Mouse (Mus musculus): ENCODE measurements at regions not wholly inside any gene's neighbourhood (a gene's known extent, or its start where the extent isn't known, plus 50 kb on each side); places are given as distances from the start of the nearest gene placed in this dataset.

DNA sequence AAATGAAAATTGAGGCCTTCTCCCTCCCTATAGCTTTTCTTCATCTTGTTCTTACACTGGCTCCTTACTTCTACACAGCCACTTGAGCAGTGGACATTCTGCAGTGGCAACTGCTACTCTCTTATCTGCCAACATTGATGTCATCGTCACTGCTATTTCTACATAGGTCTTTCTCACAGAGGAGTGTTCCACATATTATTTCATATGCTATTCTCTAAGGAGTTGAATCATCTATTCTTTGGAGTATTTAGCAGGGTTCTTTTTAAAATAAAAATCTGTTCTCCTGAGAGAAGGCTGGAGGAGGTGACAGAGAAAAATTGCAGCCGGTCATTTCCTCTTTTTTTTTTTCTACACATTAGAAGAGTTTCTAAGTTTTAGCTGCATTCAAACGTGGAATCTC is 290.1 kb downstream of the Lmx1a start:
- Histone ChIP-seq H3K4me3 (replicated peaks; ENCODE audit: low read depth, low read length) (no peak overlapping the region), H3K4me2 (ENCODE audit: low read length) (no peak overlapping the region), H3K9ac (ENCODE audit: low read depth, low read length) (no peak overlapping the region), H3K36me3 (ENCODE audit: insufficient read depth, low read length) (no peaks in the 10 kb centered on the region), H3K27me3 (ENCODE audit: insufficient read depth, low read length) (no peaks in the 10 kb centered on the region), H3K9me3 (replicated peaks; ENCODE audit: low read length) (no peaks in the 10 kb centered on the region), H3K4me1 (replicated peaks; ENCODE audit: insufficient read depth, low read length) (no peaks in the 10 kb centered on the region), H3K27ac (no peak overlapping the region)
- 71% methylated on average over 3 of the region's 3 CpGs for WGBS
- ATAC-seq (replicated peaks; ENCODE audit: low FRiP score, low read depth) (no peak), DNase-seq (ENCODE audit: low spot score) (no peak)
- TF ChIP-seq CTCF (IDR thresholded peaks at IDR 0.05; ENCODE audit: low read depth): no peak

DNA sequence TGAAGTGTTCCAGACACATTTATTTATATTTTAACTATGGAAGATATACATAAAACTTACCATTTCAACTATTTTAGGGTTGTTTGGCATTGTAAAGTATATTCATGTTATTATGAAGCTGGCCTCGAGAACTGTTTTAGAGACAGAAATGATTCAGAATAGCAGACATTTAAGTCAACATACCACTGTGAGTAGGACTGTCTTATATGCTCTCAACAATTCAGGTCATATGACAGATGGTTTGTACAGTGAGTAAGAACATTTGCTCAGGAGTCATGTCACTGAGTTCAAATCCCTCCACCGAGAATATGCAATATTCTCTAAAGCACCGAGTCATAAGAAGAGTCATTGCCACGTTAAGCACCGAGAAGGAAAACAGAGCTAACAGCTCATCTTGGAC is 290.6 kb downstream of the Lmx1a start:
- H3K27ac ChIP-seq: no peak overlapping the region
- H3K4me3 ChIP-seq (replicated peaks; ENCODE audit: low read depth, low read length): no peak overlapping the region
- H3K9ac ChIP-seq (ENCODE audit: low read depth, low read length): no peak overlapping the region
- no peak for TF ChIP-seq CTCF (IDR thresholded peaks at IDR 0.05; ENCODE audit: low read depth)
- H3K4me2 ChIP-seq (ENCODE audit: low read length): no peak overlapping the region
- H3K4me1 ChIP-seq (replicated peaks; ENCODE audit: insufficient read depth, low read length): no peaks in the 10 kb centered on the region
- H3K36me3 ChIP-seq (ENCODE audit: insufficient read depth, low read length): no peaks in the 10 kb centered on the region
- H3K9me3 ChIP-seq (replicated peaks; ENCODE audit: low read length): no peaks in the 10 kb centered on the region
- H3K27me3 ChIP-seq (ENCODE audit: insufficient read depth, low read length): no peaks in the 10 kb centered on the region
- WGBS: 80% methylated on average over 5 of the region's 5 CpGs
- ATAC-seq (replicated peaks; ENCODE audit: low FRiP score, low read depth) (no peak), DNase-seq (ENCODE audit: low spot score) (no peak)

DNA sequence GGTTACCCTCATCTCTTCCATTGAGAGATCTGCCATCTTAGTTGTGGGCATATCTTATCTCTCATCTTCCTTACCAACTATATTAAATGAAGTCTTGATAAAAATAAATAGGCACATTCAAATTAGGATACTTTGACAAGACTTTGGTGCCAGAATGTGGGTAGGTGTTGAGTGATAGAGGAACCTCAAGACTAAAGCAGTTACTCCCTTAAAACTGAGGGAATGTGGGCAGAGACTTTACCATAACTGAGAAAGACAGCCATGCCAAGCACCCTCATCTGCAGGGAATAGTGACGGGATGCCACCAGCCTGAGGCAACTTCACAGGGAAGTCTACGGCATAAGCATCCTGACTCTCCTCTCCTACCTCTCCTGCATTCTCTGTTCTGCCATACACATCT is 292.3 kb downstream of the Lmx1a start:
- Histone ChIP-seq H3K9ac (ENCODE audit: low read depth, low read length) (no peak overlapping the region), H3K4me1 (replicated peaks; ENCODE audit: insufficient read depth, low read length) (no peaks in the 10 kb centered on the region), H3K4me2 (ENCODE audit: low read length) (no peak overlapping the region), H3K4me3 (replicated peaks; ENCODE audit: low read depth, low read length) (no peak overlapping the region), H3K9me3 (replicated peaks; ENCODE audit: low read length) (no peaks in the 10 kb centered on the region), H3K27me3 (ENCODE audit: insufficient read depth, low read length) (no peaks in the 10 kb centered on the region), H3K36me3 (ENCODE audit: insufficient read depth, low read length) (no peaks in the 10 kb centered on the region), H3K27ac (no peak overlapping the region)
- 94% methylated on average over 2 of the region's 2 CpGs for WGBS
- no peak for ATAC-seq (replicated peaks; ENCODE audit: low FRiP score, low read depth)
- DNase-seq (ENCODE audit: low spot score): no peak
- no peak for TF ChIP-seq CTCF (IDR thresholded peaks at IDR 0.05; ENCODE audit: low read depth)

DNA sequence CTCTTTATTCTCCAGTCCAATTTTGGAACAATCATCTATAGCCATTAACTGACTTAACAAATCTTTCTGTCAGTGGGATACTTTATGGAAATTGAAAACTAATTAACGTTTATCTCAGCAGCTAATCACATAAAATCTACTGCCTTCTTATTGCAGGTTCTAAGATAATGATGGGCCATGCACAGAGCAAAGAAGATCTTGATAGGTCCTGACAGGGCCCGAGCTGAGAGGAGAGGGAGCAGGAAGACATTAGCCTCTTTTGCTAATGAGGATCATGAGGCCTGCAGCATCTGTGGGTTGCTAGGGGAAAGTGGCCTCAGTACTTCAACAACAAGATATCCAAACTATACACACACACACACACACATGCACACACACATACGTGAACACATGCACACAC is 318.4 kb downstream of the Lmx1a start:
- Histone ChIP-seq H3K4me2 (ENCODE audit: low read length) (no peak overlapping the region), H3K4me1 (replicated peaks; ENCODE audit: insufficient read depth, low read length) (no peaks in the 10 kb centered on the region), H3K4me3 (replicated peaks; ENCODE audit: low read depth, low read length) (no peak overlapping the region), H3K9ac (ENCODE audit: low read depth, low read length) (no peak overlapping the region), H3K27ac (no peak overlapping the region), H3K27me3 (ENCODE audit: insufficient read depth, low read length) (no peaks in the 10 kb centered on the region), H3K9me3 (replicated peaks; ENCODE audit: low read length) (no peaks in the 10 kb centered on the region), H3K36me3 (ENCODE audit: insufficient read depth, low read length) (no peaks in the 10 kb centered on the region)
- DNase-seq (ENCODE audit: low spot score) (no peak), ATAC-seq (replicated peaks; ENCODE audit: low FRiP score, low read depth) (no peak)
- no peak for TF ChIP-seq CTCF (IDR thresholded peaks at IDR 0.05; ENCODE audit: low read depth)
- WGBS: 81% methylated on average over 3 of the region's 3 CpGs

DNA sequence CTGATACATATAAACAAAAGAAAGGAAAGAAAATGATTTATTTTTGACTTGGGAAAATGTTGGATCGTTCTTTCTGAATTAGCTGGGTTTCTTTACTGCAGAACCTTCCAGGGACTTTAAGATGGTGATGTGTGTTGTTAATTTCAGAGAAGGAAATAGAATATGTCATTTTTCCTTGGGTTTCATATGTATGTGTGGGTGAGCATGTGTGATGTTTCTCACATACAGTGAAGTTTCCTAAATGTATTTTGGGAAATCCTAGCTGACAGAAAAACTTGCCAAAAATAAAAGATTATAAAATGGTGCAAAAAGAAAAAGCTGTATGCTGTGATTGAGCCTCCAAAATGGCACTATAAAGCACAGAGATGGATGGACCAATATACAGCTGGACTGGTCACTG is 319.2 kb downstream of the Lmx1a start:
- Histone ChIP-seq H3K4me1 (replicated peaks; ENCODE audit: insufficient read depth, low read length) (no peaks in the 10 kb centered on the region), H3K4me3 (replicated peaks; ENCODE audit: low read depth, low read length) (no peak overlapping the region), H3K27me3 (ENCODE audit: insufficient read depth, low read length) (no peaks in the 10 kb centered on the region), H3K27ac (no peak overlapping the region), H3K9ac (ENCODE audit: low read depth, low read length) (no peak overlapping the region), H3K9me3 (replicated peaks; ENCODE audit: low read length) (no peaks in the 10 kb centered on the region), H3K4me2 (ENCODE audit: low read length) (no peak overlapping the region), H3K36me3 (ENCODE audit: insufficient read depth, low read length) (no peaks in the 10 kb centered on the region)
- no peak for DNase-seq (ENCODE audit: low spot score)
- ATAC-seq (replicated peaks; ENCODE audit: low FRiP score, low read depth): no peak
- 74% methylated on average over 1 of the region's 1 CpGs for WGBS
- no peak for TF ChIP-seq CTCF (IDR thresholded peaks at IDR 0.05; ENCODE audit: low read depth)

DNA sequence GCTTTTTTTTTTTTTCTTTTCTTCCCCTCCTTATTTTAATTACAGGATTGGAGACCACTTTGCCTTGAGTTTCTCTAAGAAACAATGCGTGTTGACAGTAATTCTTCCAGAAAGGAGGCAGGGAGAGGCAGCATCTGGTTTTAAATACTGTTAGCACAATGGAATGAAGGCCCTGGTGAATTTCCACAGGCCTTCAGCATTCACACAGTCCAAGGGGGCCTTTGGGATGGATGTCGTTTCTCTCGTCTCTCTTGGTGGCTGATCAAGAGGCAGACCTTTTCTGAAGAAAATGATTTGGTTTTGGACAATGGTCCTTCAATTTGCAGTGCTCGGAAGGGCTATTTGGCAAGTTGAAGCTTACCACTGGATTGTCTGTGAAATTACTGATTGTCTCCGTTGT is 321.4 kb downstream of the Lmx1a start:
- WGBS: 85% methylated on average over 5 of the region's 5 CpGs
- no peak overlapping the region for H3K9ac ChIP-seq (ENCODE audit: low read depth, low read length)
- H3K4me2 ChIP-seq (ENCODE audit: low read length): no peak overlapping the region
- H3K27me3 ChIP-seq (ENCODE audit: insufficient read depth, low read length): no peaks in the 10 kb centered on the region
- no peak overlapping the region for H3K27ac ChIP-seq
- ATAC-seq (replicated peaks; ENCODE audit: low FRiP score, low read depth) (no peak), DNase-seq (ENCODE audit: low spot score) (no peak)
- no peaks in the 10 kb centered on the region for H3K9me3 ChIP-seq (replicated peaks; ENCODE audit: low read length)
- no peak for TF ChIP-seq CTCF (IDR thresholded peaks at IDR 0.05; ENCODE audit: low read depth)
- H3K4me1 ChIP-seq (replicated peaks; ENCODE audit: insufficient read depth, low read length): no peaks in the 10 kb centered on the region
- H3K36me3 ChIP-seq (ENCODE audit: insufficient read depth, low read length): no peaks in the 10 kb centered on the region
- no peak overlapping the region for H3K4me3 ChIP-seq (replicated peaks; ENCODE audit: low read depth, low read length)

DNA sequence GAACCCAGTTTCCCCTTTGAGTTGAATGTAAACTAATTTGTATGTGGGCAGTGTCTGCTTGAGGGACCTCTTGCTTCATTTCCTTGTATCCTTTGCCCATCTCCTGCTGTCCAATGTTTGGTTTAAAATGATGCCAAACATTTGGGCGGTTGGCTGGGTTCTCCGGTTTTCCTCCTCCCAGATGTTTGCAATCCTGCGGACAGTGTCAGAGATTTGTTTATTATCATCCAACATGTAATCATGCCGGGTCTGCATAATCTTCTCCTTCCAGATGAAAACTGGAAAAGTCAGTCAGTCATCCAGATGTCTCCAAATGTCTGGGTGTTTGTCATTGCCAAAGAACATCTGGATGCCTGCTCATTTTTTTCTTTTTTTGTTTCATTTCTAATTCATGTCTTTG is 323.0 kb downstream of the Lmx1a start:
- DNase-seq (ENCODE audit: low spot score): no peak
- TF ChIP-seq CTCF (IDR thresholded peaks at IDR 0.05; ENCODE audit: low read depth): no peak
- H3K9ac ChIP-seq (ENCODE audit: low read depth, low read length): no peak overlapping the region
- WGBS: 73% methylated on average over 4 of the region's 4 CpGs
- H3K4me3 ChIP-seq (replicated peaks; ENCODE audit: low read depth, low read length): no peak overlapping the region
- H3K36me3 ChIP-seq (ENCODE audit: insufficient read depth, low read length): no peaks in the 10 kb centered on the region
- no peak for ATAC-seq (replicated peaks; ENCODE audit: low FRiP score, low read depth)
- no peaks in the 10 kb centered on the region for H3K27me3 ChIP-seq (ENCODE audit: insufficient read depth, low read length)
- H3K27ac ChIP-seq: no peak overlapping the region
- H3K4me2 ChIP-seq (ENCODE audit: low read length): no peak overlapping the region
- no peaks in the 10 kb centered on the region for H3K4me1 ChIP-seq (replicated peaks; ENCODE audit: insufficient read depth, low read length)
- H3K9me3 ChIP-seq (replicated peaks; ENCODE audit: low read length): no peaks in the 10 kb centered on the region
